Mouse (Mus musculus): ENCODE data around the gene Ppfibp1. TPM values are rescaled to one million over a fixed set of nuclear protein-coding genes. Genes with fewer than 3 reads are reported as not detected.

The Ppfibp1 gene
- polyA plus RNA-seq, 1 experiment from 2014 or later, result 12.9 TPM

- Histone ChIP-seq H3K9ac (ENCODE audit: low read depth, low read length) (no peak overlapping the region), H3K4me3 (ENCODE audit: low read depth, low read length) (no peak overlapping the region), H3K9me3 (replicated peaks; ENCODE audit: control insufficient read depth, low read length) (no peaks in the 10 kb centered on the region), H3K27me3 (ENCODE audit: control insufficient read depth, insufficient read depth, low read depth, low read length) (no peaks in the 10 kb centered on the region), H3K4me2 (ENCODE audit: low read depth, low read length) (no peak overlapping the region), H3K4me1 (ENCODE audit: control insufficient read depth, low read depth, low read length) (no peaks in the 10 kb centered on the region), H3K27ac (ENCODE audit: low read length) (no peak overlapping the region), H3K36me3 (ENCODE audit: control insufficient read depth, insufficient read depth) (peaks cover 9% of the 10 kb centered on the region)
- no peak for ATAC-seq (ENCODE audit: low read depth)
- 80% methylated on average over 19 of the region's 19 CpGs for WGBS (ENCODE audit: insufficient replicate concordance)
Observed at GRCm38 (mm10) chr6:147053785-147054646, 165.7 kb downstream of the Ppfibp1 start.

DNA sequence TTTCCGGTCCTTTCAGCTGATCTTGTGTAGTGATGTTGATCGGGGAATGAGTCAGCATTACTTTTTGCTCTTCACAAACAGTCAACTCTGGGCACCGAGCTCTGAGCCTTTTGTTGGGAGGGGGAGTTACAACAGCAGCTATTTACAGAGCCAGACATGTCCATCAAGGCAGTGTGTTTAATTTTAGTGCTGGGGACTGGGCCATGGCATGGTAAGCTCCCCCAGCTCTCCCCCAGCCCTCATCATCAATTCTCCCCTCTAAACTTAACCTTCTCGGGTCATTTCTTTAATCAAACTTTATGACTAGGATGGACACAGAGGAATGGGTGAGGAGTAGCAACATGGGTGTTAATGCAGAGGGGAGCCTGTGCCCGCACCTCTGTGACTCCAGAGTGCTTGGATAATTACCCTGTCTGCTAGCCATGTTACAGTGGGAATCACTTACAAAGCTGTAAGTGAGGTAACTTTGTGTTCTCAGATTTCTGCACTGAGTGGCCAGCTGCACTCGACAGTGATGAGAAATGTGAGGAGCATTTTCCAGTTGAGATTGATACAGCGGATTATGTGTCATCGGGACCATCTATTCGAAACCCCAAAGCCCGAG, 167.2 kb downstream of the Ppfibp1 start:
- Histone ChIP-seq H3K4me1 (ENCODE audit: control insufficient read depth, low read depth, low read length) (no peaks in the 10 kb centered on the region), H3K27ac (ENCODE audit: low read length) (no peak overlapping the region), H3K9ac (ENCODE audit: low read depth, low read length) (no peak overlapping the region), H3K36me3 (ENCODE audit: control insufficient read depth, insufficient read depth) (no peaks in the 10 kb centered on the region; the same call in 1 of the 2 replicates), H3K9me3 (replicated peaks; ENCODE audit: control insufficient read depth, low read length) (no peaks in the 10 kb centered on the region), H3K27me3 (ENCODE audit: control insufficient read depth, insufficient read depth, low read depth, low read length) (no peaks in the 10 kb centered on the region), H3K4me2 (ENCODE audit: low read depth, low read length) (no peak overlapping the region), H3K4me3 (ENCODE audit: low read depth, low read length) (no peak overlapping the region)
- ATAC-seq (ENCODE audit: low read depth), result no peak
- 69% methylated on average over 10 of the region's 10 CpGs for WGBS (ENCODE audit: insufficient replicate concordance)

DNA sequence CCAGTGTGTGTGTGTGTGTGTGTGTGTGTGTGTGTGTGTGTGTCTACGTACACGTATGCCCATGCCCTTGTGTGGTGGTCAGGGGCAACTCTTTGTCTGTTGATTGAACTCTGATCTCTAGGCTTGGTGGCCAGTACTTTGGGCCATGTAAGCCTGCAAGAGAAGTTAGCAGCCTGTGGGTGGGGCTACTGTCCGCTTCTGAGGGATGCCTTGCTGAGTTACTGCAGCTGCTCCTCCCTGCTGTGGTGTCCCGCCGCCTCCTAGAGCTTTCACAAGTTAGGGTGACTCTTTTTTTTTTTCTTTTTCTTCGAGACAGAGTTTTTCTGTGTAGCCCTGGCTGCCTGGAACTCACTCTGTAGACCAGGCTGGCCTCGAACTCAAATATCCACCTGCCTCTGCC, 171.0 kb downstream of the Ppfibp1 start:
- Histone ChIP-seq H3K9ac (ENCODE audit: low read depth, low read length) (no peak overlapping the region), H3K27ac (ENCODE audit: low read length) (no peak overlapping the region), H3K9me3 (replicated peaks; ENCODE audit: control insufficient read depth, low read length) (no peaks in the 10 kb centered on the region), H3K4me3 (ENCODE audit: low read depth, low read length) (no peak overlapping the region), H3K4me2 (ENCODE audit: low read depth, low read length) (no peak overlapping the region), H3K36me3 (ENCODE audit: control insufficient read depth, insufficient read depth) (peaks cover 3% of the 10 kb centered on the region), H3K4me1 (ENCODE audit: control insufficient read depth, low read depth, low read length) (no peaks in the 10 kb centered on the region), H3K27me3 (ENCODE audit: control insufficient read depth, insufficient read depth, low read depth, low read length) (no peaks in the 10 kb centered on the region)
- no peak for ATAC-seq (ENCODE audit: low read depth)
- 65% methylated on average over 7 of the region's 7 CpGs for WGBS (ENCODE audit: insufficient replicate concordance)

DNA sequence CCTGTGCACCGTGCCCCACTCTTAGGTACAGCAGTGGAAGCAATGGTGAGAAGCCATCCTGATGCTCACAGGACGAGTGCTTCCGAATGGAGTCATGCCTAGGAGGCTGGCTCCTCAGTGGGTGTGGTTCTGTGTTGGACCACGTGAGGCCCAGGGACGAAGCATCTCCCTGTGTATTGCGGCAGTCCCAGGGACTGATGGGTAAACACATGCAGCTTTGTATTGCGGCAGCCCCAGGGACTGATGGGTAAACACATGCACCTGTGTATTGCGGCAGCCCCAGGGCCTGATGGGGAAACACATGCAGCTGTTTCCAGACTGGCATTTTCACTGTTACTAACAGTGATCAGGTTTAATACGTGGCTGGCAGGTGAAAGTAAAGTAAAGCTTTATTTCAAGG, 173.3 kb downstream of the Ppfibp1 start:
- H3K9me3 ChIP-seq (replicated peaks; ENCODE audit: control insufficient read depth, low read length), result no peaks in the 10 kb centered on the region
- H3K4me3 ChIP-seq (ENCODE audit: low read depth, low read length), result no peak overlapping the region
- WGBS (ENCODE audit: insufficient replicate concordance), result 74% methylated on average over 9 of the region's 9 CpGs
- no peaks in the 10 kb centered on the region for H3K27me3 ChIP-seq (ENCODE audit: control insufficient read depth, insufficient read depth, low read depth, low read length)
- no peak overlapping the region for H3K9ac ChIP-seq (ENCODE audit: low read depth, low read length)
- H3K4me1 ChIP-seq (ENCODE audit: control insufficient read depth, low read depth, low read length), result no peaks in the 10 kb centered on the region
- peaks cover 3% of the 10 kb centered on the region for H3K36me3 ChIP-seq (ENCODE audit: control insufficient read depth, insufficient read depth)
- ATAC-seq (ENCODE audit: low read depth), result no peak
- no peak overlapping the region for H3K4me2 ChIP-seq (ENCODE audit: low read depth, low read length)
- H3K27ac ChIP-seq (ENCODE audit: low read length), result no peak overlapping the region

DNA sequence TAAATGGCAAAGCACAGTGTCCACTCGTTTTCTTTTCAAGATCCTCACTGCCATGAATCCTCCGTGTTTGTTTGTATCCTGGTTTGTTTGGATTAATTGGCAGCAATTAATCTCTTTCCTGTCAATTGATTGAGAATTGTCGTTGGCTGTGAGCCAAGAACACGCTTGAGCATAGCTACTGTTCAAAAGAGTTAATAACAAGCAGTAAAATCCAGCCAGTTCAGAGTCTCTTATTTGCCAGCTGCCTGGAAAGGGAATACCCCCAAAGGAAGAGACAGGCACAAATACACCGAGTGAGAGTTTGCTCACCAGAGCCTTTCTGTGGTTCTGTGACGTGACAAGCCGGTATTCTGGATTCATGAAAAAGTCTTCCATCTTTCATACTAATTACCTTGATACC, 173.7 kb downstream of the Ppfibp1 start:
- Histone ChIP-seq H3K4me2 (ENCODE audit: low read depth, low read length) (no peak overlapping the region), H3K4me1 (ENCODE audit: control insufficient read depth, low read depth, low read length) (no peaks in the 10 kb centered on the region), H3K4me3 (ENCODE audit: low read depth, low read length) (no peak overlapping the region), H3K9me3 (replicated peaks; ENCODE audit: control insufficient read depth, low read length) (no peaks in the 10 kb centered on the region), H3K27me3 (ENCODE audit: control insufficient read depth, insufficient read depth, low read depth, low read length) (no peaks in the 10 kb centered on the region), H3K27ac (ENCODE audit: low read length) (no peak overlapping the region), H3K9ac (ENCODE audit: low read depth, low read length) (no peak overlapping the region), H3K36me3 (ENCODE audit: control insufficient read depth, insufficient read depth) (peaks cover 3% of the 10 kb centered on the region)
- no peak for ATAC-seq (ENCODE audit: low read depth)
- 74% methylated on average over 7 of the region's 7 CpGs for WGBS (ENCODE audit: insufficient replicate concordance)

GRCm38 (mm10) chr6:147062694-147063093, 174.4 kb downstream of the Ppfibp1 start:
- H3K4me3 ChIP-seq (ENCODE audit: low read depth, low read length), result no peak overlapping the region
- ATAC-seq (ENCODE audit: low read depth), result no peak
- H3K4me1 ChIP-seq (ENCODE audit: control insufficient read depth, low read depth, low read length), result no peaks in the 10 kb centered on the region
- 85% methylated on average over 7 of the region's 7 CpGs for WGBS (ENCODE audit: insufficient replicate concordance)
- no peaks in the 10 kb centered on the region for H3K27me3 ChIP-seq (ENCODE audit: control insufficient read depth, insufficient read depth, low read depth, low read length)
- H3K36me3 ChIP-seq (ENCODE audit: control insufficient read depth, insufficient read depth), result peaks cover 3% of the 10 kb centered on the region
- no peaks in the 10 kb centered on the region for H3K9me3 ChIP-seq (replicated peaks; ENCODE audit: control insufficient read depth, low read length)
- H3K9ac ChIP-seq (ENCODE audit: low read depth, low read length), result no peak overlapping the region
- no peak overlapping the region for H3K27ac ChIP-seq (ENCODE audit: low read length)
- no peak overlapping the region for H3K4me2 ChIP-seq (ENCODE audit: low read depth, low read length)

- Histone ChIP-seq H3K9me3 (replicated peaks; ENCODE audit: control insufficient read depth, low read length) (no peaks in the 10 kb centered on the region), H3K4me1 (ENCODE audit: control insufficient read depth, low read depth, low read length) (no peaks in the 10 kb centered on the region), H3K4me3 (ENCODE audit: low read depth, low read length) (no peak overlapping the region), H3K9ac (ENCODE audit: low read depth, low read length) (no peak overlapping the region), H3K27ac (ENCODE audit: low read length) (no peak overlapping the region), H3K4me2 (ENCODE audit: low read depth, low read length) (no peak overlapping the region), H3K27me3 (ENCODE audit: control insufficient read depth, insufficient read depth, low read depth, low read length) (no peaks in the 10 kb centered on the region), H3K36me3 (ENCODE audit: control insufficient read depth, insufficient read depth) (peaks cover 3% of the 10 kb centered on the region)
- WGBS (ENCODE audit: insufficient replicate concordance), result 79% methylated on average over 10 of the region's 10 CpGs
- ATAC-seq (ENCODE audit: low read depth), result no peak
Observed at GRCm38 (mm10) chr6:147064226-147064943, 176.1 kb downstream of the Ppfibp1 start.

DNA sequence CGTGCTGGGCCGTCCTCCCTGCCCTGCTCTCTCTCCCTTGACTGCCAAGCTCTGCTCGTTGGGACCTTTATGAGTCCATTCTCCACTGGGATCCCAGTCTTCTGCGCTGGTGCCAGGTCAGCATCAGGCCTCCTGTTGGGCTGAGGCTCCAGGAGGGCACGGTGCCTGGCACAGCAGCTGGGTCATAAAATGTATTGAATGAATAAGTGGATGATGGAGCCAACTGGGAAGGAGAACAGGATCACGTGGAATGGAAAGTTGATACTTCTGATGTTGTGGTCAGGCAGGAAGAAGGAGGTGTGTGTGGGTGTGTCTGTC, 176.6 kb downstream of the Ppfibp1 start:
- H3K4me3 ChIP-seq (ENCODE audit: low read depth, low read length), result no peak overlapping the region
- WGBS (ENCODE audit: insufficient replicate concordance), result 76% methylated on average over 6 of the region's 6 CpGs
- H3K4me1 ChIP-seq (ENCODE audit: control insufficient read depth, low read depth, low read length), result no peaks in the 10 kb centered on the region
- H3K9me3 ChIP-seq (replicated peaks; ENCODE audit: control insufficient read depth, low read length), result no peaks in the 10 kb centered on the region
- H3K36me3 ChIP-seq (ENCODE audit: control insufficient read depth, insufficient read depth), result peaks cover 3% of the 10 kb centered on the region
- H3K9ac ChIP-seq (ENCODE audit: low read depth, low read length), result no peak overlapping the region
- H3K27me3 ChIP-seq (ENCODE audit: control insufficient read depth, insufficient read depth, low read depth, low read length), result no peaks in the 10 kb centered on the region
- no peak overlapping the region for H3K27ac ChIP-seq (ENCODE audit: low read length)
- no peak for ATAC-seq (ENCODE audit: low read depth)
- no peak overlapping the region for H3K4me2 ChIP-seq (ENCODE audit: low read depth, low read length)

Data from liver, embryonic 16.5 days (tissue).